Mouse (Mus musculus) heart, postnatal 0 days (tissue): ENCODE measurements around the gene Mettl26.

ENCODE experiments used
- CTCF ChIP-seq: IDR thresholded peaks from 2 replicates; pipeline ENCODE4 v1.5.1; 2016; ENCODE audit warnings: antibody characterized with exemption, control low read depth, low read depth
- EP300 ChIP-seq: IDR thresholded peaks from 2 replicates; pipeline ENCODE4 v1.6.1; 2016; ENCODE audit warnings: antibody characterized with exemption, low read depth

DNA sequence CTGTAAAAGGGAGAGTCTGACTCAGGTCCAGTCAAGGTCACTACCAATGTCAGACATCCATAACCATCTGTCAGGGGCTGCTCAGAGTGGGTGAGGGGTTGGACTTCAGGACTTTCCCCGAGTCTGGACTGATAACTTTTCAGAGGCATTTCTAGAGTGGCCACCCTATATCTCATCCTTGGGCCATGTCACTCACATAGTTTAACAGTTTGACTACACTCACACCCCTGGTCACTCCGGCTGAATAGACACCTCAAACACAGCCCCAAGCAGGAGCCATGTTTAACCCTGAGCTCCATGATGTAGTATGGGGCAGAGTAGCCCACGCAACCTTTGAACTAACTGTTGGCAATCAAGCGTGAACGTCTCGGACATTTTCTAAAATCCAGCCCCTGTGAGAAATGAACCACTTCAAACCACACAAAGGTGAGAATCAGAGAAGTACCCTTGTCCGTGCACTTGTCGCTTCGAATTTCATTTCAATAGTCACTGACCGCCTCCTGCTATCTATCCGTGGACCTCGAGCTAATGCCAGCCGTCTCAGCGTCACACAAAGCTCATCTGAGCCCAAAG is 640 bp upstream of the Mettl26 start:
- no peak for TF ChIP-seq CTCF
- TF ChIP-seq EP300, result no peak
